Mouse (Mus musculus): ENCODE measurements around the gene Gm14288. TPM values are rescaled to one million over a fixed set of nuclear protein-coding genes. Genes with fewer than 3 reads are reported as not detected.
"Not testable (repeated sequence)": the region's sequence is repeated elsewhere in the genome, so short reads cannot be mapped to it uniquely, and the experiment has no call there.

Gene Gm14288
- polyA plus RNA-seq (2016; fragmentation: Nextera tagmentation; extraction: Ambion mirVana), result 2.7 TPM in 1 of 2 replicates, not detected in the other

GRCm38 (mm10) chr2:175800993-175801392 lies at the start of gene Gm14288:
TSS of gene Gm14288 (minus strand) at chr2:175801093.
- not testable (repeated sequence) for H3K36me3 ChIP-seq; H3K27ac ChIP-seq; H3K9me3 ChIP-seq; H3K4me3 ChIP-seq; DNase-seq (ENCODE audit: low spot score); H3K4me1 ChIP-seq (replicated peaks); H3K27me3 ChIP-seq (ENCODE audit: insufficient read depth, poor library complexity, severe bottlenecking)
- WGBS, result no CpG with 5 or more reads among the region's 6 CpGs

- H3K4me1 ChIP-seq (replicated peaks); H3K4me3 ChIP-seq; H3K27me3 ChIP-seq (ENCODE audit: insufficient read depth, poor library complexity, severe bottlenecking); H3K9me3 ChIP-seq; H3K27ac ChIP-seq; DNase-seq (ENCODE audit: low spot score); H3K36me3 ChIP-seq: not testable (repeated sequence)
- WGBS, result no CpG with 5 or more reads among the region's 2 CpGs
Observed at GRCm38 (mm10) chr2:175741237-175741636, 59.7 kb downstream of the Gm14288 start, which contains the start of gene Gm2007. TSS of gene Gm2007 (plus strand) at chr2:175741537.

Other genes starting within 250 kb of the Gm14288 start
- gene Gm11007, start 157.1 kb downstream of the Gm14288 start, polyA plus RNA-seq (2016; fragmentation: Nextera tagmentation; extraction: Ambion mirVana), result not detected in 2 replicates
- 12.9 and 15.8 TPM in 2 replicates for gene Zfp969, start 97.4 kb downstream of the Gm14288 start, polyA plus RNA-seq (2016; fragmentation: Nextera tagmentation; extraction: Ambion mirVana)
- not detected in 2 replicates for gene Gm2007, start 59.6 kb downstream of the Gm14288 start, polyA plus RNA-seq (2016; fragmentation: Nextera tagmentation; extraction: Ambion mirVana)
- gene Gm6710, start 68.1 kb upstream of the Gm14288 start, polyA plus RNA-seq (2016; fragmentation: Nextera tagmentation; extraction: Ambion mirVana), result 19.4 and 22.9 TPM in 2 replicates
- 2.2 and 6.2 TPM in 2 replicates for gene Zfp966, start 130.0 kb upstream of the Gm14288 start, polyA plus RNA-seq (2016; fragmentation: Nextera tagmentation; extraction: Ambion mirVana)
- gene Gm2026, start 164.2 kb upstream of the Gm14288 start, polyA plus RNA-seq (2016; fragmentation: Nextera tagmentation; extraction: Ambion mirVana), result 22.1 and 29.1 TPM in 2 replicates

Measured in hindbrain, embryonic 10.5 days (tissue).